Mouse (Mus musculus) kidney, postnatal 10 days (tissue): ENCODE measurements around the gene Atp8a1.
A peak's percentile ranks its signal among the peaks of the same experiment; 100 is the strongest.

Experiments used
- DNase-seq: peaks from one replicate; pipeline ENCODE4 v3.0.0; 2021; ENCODE audit warnings: mixed read lengths

Gene Atp8a1

DNA sequence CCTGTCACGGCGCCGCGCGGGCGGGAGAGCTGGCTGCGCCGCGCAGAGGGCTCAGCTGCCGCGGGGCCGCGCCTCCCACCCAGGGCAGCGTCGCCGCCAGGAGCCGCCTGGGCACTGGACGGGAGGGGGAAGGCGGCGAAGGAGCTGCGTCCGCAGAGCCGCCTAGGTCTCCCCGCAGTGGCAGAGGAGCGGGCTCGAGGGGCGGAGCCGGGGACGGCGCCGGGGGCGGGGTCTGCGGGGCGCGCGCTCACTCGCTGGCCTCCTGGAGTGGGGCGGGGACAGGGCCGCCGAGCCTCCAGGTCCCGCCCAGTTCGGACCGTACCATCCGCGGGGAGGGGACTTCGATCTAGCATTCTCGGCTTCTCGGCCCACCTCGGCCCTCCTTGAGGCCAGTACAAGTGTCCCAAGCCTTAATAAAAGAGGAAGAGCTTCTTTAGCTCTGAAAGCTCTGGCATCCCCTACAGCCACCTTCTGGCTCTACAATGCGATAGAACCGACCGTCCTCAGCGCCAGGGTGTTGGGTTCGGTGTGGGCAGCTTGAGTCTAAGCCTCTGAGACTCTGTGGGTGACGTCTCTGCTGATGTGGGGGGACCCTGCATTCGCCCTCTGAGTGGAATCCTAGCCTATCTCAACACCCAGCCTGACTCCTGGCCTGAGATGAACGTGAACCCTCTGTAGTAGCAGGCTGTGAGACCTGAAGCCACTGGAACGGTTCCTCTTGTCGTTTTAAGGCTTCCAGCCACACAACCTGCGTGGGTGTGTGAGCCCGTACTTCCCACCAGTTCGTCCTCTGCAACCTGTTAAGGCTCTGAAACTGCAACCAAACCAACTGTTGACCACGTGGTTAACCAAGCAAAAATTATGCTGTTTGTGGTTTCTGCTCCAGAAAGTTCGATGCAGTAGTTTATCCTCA, at the start of gene Atp8a1:
Gene Atp8a1, minus strand, starts transcription at position 182 of the 913 bp plus-strand sequence.
- DNase-seq = peak; percentile 99

DNA sequence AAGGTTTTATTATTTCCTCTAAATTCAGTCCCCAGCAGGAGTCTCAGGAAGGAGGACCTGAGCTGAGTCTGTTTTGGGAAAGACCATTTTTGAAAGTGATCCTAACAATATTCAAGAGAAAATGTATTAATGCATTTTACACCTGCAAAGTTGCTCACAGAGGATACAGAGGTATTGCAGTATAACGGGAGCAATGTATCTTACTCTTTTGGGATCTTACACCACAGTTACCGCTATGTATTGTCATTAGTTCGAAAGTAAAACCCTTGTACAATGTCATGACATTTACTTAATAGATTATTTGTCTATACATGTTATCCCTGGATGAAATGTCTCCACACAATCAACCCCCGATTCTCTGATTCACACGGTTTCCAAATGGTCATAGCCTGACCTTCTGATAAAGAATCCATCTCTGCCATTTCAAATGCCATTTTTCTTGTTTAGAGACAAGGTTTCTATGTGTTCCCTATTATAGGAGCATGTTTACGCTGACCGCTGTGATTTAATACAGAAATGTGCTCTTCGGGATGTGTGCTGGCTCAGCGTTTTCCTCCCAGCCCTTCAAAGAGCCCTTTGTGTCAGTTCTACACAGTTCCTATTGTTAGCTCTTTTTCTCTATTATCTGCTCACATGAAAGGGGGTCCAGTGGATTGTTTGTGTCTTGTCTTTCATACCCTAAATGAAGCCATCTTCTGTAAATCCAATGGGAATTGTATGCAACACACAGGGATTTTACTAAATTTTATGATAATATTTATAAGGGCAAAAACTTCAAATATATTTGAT, 37.4 kb upstream of the Atp8a1 start:
- DNase-seq = no peak

DNA sequence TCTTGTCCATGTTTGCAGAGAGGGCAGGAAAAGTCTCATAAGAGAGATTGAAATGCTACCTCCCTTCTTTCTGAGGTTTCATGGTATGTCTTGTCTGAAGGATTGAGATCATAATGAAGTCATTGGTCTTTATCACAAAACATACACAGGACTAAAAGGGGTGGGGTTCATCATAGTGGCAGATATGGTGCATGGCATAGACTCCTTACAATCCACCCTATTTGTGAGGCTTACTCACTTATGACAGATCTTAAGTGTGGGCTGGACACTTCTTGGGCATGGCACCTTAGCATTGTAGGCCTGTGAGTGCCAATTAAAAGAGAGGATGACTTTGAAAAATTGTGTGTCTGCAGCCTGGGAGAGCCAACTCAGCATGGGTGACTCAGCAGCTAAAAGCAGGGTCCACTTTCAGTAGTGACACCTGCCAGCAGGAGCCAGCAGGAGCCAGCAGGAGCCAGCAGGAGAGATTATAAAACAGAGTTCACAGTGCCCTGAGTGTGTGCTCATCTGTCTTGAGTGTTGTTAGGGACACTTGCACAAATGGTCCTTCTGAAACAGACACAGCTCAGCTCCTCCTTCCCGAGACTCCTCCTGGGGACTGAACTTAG, 36.4 kb upstream of the Atp8a1 start:
- no peak for DNase-seq

DNA sequence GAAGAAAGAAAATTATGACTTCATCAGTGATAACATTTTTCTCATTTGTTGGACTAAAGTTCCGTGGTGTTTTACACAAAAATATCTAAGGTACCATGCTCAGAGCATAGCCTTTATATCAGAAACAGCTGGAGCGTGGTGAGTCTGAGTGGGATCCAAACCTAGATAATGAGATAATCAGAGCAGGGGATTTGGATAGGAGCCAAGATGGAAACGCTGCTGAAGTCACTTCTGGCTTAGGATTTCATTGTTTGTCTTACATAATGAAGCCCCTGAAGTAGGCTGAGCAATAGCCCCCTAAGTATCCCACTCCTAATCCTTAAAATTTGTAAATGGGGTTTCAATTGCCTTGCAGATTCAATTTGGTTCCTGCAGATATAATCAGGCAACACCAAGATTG, 24.2 kb upstream of the Atp8a1 start:
- DNase-seq = no peak

DNA sequence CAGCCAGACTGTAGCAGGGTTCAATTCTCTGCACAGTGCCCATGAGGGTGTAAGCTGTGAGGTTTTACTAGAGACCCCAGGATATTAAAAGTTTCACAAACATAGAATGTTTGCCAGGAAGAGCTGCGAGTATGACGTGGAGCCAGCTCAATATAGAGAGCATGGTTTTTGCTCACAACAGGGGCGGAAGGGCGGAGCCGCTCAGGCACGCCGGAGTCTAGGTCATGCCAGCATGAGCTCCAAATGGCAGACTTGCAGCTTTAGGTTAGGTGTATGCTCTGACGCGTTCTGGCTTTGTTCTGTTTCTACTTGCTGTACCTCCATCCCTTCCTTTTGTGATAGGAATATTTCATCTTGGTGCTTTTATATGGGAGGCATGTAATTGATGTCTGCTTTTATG, 19.0 kb upstream of the Atp8a1 start:
- no peak for DNase-seq

DNA sequence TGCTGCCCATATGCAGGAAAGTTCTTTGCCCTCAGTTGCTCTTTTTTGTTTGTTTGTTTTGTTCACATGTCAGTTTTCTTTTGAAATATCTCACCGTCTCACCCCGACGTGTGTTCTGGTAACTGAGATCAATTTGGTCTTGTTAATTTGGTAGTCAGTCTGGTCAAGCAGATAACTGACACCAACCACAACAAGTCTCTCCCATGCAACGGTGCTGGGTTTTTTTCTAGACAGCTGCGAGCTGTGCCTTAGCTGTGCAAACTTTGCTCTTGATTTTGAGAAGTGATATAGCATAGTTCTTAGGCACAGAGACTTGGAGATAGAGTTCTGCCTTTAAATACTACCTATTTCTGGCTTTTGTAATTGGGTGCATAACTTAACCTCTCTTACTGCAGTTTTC, 18.4 kb upstream of the Atp8a1 start:
- DNase-seq = no peak

DNA sequence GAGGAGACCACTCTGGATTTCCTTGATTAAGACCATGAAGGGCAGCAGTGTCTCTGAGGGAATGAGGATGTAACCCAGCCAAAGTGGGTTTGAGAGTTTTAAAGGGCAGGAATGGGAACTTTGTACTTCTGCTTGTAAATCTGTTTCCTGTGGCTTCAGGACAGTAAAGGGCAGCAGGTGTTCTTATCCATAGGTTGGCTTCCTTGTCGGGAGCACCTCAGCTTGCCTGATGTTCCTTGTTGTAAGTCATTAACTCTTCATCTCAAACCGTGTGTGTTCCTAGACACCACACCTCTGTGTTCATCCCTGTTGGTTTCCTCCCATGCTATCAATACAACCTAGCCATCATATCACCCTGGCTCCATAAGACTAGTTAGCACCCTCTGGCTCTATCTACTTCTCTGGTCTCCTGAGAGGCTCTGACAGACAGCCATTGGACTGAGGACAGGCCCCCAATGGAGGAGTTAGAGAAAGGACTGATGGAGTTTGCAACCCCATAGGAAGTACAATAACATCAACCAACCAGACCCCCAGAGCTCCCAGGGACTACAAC, 17.4 kb upstream of the Atp8a1 start:
- no peak for DNase-seq

DNA sequence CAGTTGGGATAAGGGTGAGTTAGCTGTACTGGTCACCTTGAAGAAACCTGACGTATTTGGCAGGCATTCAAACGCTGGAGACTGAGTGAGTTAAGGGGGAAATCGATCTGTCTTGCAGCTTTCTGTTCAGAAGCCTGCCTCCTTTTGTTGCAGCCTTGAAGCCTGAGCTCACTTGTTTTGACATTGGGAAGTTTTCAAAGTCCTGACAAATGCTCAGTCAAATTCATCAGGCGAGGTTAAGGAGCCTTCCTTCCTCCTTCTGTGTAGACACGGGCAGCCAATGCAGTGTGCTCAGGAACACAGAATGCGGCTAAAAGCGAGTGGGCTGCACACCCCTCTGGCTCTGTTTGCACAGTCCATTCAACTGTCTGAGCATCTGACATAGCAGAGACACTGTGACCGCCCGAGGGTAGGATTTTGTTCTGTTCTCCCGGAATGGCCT, 16.7 kb upstream of the Atp8a1 start:
- DNase-seq = no peak

DNA sequence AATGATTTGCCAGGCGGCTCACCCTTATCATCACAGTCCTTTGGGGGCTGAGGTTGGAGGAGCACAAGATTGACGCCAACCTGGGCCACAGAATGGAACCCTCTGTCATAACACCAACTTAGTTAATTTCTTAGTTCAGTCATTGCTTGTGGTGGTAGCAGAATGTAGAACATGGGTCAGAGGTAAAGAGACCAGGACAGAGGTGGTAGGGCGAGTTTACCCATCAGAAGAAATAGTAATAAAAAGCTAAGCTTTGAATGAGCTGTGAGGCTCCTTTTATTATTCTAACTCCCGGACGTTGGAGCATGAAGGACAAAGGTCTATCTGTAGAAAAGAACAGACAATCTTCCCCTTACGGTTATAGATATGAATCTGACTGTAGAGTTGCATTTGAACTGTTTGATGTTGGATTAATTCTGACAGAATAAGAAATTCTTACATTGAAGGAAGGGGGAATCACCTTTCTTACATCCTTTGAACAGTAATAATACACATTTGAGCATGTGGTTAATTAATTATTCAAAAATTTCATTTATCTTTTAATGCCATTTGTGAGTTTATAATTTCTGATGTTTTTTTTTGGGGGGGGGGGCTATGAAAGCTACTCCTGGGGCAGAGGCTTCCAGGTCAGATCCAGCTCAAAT, 7.9 kb upstream of the Atp8a1 start:
- no peak for DNase-seq

DNA sequence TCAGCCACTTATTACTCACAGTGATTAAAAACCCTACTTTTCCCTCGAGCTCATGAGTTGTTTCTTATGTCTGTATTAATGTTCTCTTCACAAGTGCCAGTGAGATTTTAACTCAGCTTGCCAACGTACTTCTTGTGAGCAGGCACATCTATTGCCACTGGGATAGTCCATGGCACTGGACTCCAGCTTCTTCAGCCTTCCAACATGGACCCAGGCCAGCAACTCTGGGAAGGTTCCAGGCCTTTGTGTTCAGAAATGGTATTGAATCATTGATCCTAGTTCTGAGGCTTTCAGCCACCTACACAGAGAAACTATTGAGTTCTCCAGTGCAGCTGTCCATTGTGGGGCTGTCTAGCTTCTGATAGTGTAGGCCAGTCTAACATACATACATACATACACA, 5.6 kb upstream of the Atp8a1 start:
- no peak for DNase-seq

DNA sequence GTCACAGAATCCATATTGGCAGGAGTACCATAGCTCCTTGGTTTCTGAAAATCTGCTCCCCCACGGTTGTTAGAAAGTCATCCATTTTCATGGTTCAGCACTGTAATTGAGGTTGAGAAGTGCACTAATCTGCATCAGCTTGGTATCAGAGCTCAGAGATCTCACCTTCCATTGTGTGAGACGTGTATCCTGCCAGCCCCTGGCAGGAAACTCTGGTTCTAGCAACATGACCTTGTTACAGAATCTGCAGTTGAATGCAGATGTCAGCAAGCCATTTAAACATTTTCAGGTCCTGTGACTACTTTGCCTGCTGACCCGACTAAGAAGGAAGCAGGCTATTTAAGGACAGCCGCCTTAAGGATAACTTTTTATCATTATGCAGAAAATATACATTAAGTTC, 2.2 kb upstream of the Atp8a1 start:
- DNase-seq = no peak

DNA sequence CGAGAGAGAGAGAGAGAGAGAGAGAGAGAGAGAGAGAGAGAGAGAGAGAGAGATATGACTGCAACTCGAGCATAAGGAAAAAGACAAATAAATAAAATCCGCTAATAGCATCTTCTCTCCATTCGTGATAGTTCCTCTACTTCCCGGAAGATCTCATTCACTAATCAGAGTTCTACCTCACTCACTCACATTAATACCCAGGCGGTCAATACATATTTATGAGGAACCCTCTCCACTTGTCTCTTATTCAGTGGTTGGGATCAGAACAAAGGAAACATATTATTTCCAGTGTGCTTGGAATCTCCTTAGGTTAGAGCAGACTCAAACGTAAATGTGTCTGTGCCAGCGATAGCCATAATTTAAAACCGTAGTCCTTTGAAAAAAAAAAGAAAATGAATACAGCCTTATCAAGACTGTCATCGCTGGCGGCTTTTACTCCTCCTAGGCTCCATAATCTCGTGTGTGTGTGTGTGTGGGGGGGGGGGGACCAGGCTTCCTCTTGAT, 1.3 kb upstream of the Atp8a1 start:
- DNase-seq = no peak

DNA sequence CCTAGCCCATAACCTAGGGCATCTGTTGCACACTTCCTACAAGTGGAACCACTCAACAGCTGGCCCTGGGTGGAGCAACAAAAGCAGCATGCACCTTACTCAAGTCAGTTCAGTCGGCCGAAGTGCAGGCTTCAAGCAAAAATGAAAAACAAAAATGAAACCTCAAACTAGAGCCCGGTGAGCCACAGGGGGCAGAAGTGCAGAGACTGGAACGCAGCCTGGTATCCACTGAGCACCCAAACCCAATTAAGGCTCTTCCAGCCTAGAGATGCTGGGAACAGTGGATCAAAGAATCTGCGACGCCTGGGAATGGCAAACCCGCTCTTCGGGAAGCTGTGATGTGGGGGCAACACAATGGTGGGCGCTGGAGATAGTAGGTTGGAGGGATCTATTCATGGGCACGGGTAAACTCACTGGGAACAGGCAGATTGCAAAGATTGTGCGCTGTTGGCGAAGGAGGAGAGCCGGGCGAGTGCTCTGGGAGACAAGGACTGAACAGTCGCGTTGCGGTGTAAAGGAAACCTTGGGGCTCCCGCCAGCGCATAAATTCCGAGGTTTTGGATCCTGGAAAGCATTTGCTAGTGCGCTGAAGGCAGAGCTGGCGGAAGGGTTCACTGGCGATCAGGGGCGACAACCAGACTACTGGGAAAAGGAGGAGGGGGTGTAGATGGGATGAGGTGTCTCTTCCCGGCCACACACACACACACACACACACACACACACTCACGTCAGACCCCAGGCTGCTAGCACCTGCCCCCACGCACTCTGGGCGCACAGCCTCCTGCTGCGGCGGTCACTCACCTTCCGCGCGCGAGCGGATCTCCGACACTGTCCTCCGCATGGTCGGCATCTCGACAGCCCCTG, 641 bp downstream of the Atp8a1 start:
- peak; percentile 50 for DNase-seq

DNA sequence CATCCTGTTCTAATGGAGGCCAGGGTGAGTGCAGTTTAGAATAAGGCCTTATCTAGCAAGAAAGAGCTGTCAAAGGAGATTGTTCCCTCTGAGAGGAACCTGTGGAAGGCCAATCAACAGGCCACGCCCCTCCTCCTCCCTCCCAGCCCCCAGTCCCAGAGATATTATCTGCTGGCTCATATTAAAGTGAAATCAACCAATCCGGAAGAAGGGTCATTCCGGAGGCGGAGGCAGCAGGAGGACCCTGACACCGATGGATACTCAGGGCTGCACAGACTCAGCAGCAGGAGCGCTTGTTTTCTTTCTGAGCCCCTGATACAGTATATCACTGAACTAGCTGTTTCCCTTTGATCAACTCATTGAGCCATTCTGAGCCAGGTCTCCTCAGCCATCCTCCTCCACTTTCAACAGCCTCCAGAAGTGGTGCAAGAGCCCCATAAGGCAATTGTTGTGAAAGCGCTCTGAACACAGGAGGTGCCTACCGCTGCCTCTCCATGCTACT, 2.0 kb downstream of the Atp8a1 start:
- DNase-seq = peak; percentile 35

DNA sequence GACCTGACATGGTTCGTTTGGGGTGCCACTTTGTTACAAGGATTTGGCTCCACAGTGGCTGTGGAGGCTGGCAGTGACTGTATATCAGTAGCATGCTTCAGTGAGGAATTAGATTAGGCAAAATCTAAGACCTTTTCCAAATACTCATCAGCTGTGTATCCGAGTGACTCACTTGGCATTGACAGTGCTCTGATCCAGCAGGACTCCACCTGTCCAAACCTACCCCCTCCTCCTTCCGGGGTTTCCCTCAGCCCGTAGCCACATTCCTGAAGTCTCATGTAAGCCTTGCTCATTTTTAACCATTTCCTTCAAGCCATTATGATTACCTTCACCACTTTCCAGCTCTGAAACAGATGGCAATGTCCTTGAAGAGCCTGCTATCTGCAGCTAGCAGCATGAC, 3.2 kb downstream of the Atp8a1 start:
- DNase-seq = no peak

DNA sequence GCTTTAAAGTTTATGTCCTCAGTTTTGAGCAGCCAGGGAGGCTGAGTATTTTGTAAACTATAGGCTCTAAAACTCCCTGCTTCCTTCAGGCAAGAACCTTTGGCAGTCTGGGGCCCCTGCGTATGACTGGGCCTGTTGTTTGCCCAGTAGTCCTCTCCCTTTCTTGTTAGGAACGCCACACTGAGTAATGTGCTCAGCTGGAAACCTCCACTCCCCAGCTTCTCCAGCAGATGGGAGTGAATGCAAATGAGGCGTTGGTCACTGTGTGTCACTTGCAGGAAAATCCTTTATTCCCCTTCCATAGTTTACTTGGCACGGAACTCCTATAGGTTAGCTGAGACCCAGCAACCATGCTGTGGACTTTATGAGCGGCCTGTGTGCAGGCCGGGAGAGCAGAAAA, 4.9 kb downstream of the Atp8a1 start:
- no peak for DNase-seq

DNA sequence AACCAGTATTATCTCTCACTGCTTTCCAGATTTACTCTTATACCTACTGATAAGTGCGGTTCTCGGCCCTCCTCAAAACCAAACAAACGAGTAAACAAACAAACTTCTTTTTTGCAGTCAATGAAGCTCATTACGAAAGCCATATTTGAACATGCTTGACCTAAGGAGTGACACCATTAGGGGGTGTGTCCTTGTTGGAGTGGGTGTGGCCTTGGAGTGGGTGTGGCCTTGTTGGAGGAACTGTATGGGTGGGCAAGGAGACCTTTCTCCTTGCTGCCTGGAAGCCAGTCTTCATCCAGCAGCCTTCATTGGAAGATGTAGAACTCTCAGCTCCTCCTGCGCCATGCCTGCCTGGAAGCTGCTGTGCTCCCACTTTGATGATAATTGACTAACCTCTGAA, 13.4 kb downstream of the Atp8a1 start:
- DNase-seq = no peak

DNA sequence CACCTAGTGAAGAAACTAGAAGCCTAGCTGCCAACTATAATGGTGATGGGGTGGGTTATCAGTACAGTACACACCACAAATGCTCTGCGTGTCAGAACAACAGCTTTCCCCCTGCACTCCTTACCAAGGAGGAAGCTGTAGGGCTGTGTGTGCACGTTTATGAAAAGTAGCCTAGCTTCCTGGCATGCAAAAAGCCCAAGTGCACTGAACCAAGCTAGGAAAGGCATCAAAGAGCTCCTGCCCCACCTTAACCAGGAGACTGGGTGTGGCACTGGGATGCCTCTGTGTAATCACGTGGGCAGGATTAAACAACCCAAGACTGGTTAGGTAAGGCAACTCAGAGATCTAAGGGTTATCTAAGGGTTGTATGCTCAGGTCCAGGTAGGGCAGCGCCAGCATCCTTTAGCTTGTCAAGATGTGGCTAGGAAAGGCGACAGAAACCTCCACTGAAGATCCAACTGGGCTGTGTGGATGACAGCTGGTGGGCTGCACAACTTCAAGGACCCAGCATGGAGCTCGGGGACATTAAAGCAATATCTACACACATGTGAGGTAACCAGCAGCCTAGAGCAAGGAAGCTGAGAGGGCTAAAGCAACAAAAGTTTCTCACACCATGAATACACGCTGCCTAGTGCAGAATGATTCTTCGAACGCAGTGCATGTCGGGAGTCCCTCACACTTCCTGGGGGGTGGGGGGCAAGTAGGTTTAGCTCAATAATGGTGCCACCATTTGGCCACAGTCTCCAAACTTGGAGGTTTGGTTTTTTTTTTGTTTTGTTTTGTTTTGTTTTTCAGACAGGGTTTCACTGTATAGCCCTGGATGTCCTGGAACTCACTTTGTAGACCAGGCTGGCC, 15.7 kb downstream of the Atp8a1 start:
- DNase-seq = no peak

DNA sequence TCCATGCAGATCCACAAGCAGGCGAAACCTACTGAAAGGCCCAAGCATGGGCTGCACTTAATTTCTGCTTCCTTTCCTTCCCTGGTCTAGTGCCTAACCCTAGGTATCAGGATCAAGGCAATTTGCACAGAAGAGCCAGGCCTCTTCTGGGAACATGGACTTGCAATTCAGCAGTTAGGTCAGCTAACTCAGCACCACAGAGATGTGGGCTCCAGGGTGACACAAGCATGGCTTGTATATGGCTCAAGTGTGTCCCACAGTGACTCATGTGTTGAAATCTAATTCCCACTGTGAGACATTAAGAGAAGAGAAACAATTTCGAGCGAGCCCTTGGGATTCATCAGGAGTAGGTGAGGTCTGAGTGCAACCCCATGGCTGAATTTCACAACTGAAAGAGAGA, 18.9 kb downstream of the Atp8a1 start:
- DNase-seq = no peak

DNA sequence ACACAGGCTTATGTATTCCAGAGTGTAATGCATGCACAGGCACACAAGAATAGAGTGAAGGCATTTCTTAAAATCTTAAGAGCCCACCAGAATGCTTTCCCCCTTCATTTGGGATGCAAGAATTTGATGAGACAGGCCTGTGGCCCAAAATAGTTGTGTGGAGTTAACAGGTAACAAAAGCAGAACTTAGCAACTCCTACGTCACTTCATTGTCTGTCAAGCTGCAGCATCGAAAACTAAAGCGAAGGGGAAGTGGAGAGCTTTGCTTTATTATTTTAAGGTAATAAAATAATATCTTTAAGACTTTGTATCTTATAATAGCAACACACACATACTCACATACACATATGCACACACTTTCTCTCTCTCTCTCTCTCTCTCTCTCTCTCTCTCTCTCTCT, 20.3 kb downstream of the Atp8a1 start:
- no peak for DNase-seq
